11 mouse cellular contexts compared by ENCODE assay signal in genomic region chr14:61011621-61012174, GRCm38 (mm10). TPM values are rescaled to one million over a fixed set of nuclear protein-coding genes. Genes with fewer than 3 reads are reported as not detected.
DNase-seq lines count a peak whose midpoint lies in the region; ATAC-seq lines count a peak whose summit lies in the region.
"Had no signal": no experiment of that assay in that cellular context is flagged by ENCODE, and none has a peak within 500 bp of the region (broad histone marks: within the 10 kb centered on the region; RNA-seq: fewer than 3 reads in every experiment).

No protein-coding gene starts in this region.

- H3K4me3 ChIP-seq in heart, embryonic 11.5 days (ENCODE audit: low read depth, low read length): no peak overlapping the region
- H3K4me3 ChIP-seq in lung, embryonic 16.5 days (ENCODE audit: low read length): no peak overlapping the region
- no peak overlapping the region for H3K4me3 ChIP-seq in forebrain, embryonic 12.5 days (replicated peaks)
- H3K4me3 ChIP-seq in limb, embryonic 13.5 days: no peak overlapping the region
- H3K4me3 ChIP-seq: myocyte had no signal

- 0 out of 2 replicates have a peak overlapping the region, but pooled peaks have one; percentile 72 for H3K27ac ChIP-seq in heart, embryonic 11.5 days (ENCODE audit: low read depth, low read length)
- peak overlapping the region; percentile 55 for H3K27ac ChIP-seq in lung, embryonic 16.5 days (ENCODE audit: low read length)
- H3K27ac ChIP-seq in forebrain, embryonic 12.5 days: peak overlapping the region; percentile 89
- H3K27ac ChIP-seq in limb, embryonic 13.5 days: peak overlapping the region; percentile 15; the same call in 1 of the 2 replicates

- no peaks in the 10 kb centered on the region for H3K9me3 ChIP-seq in heart, embryonic 11.5 days (replicated peaks; ENCODE audit: control insufficient read depth, low read length)
- H3K9me3 ChIP-seq in lung, embryonic 16.5 days (ENCODE audit: control insufficient read depth, low read length): no peaks in the 10 kb centered on the region
- H3K9me3 ChIP-seq in forebrain, embryonic 12.5 days: no peaks in the 10 kb centered on the region
- H3K9me3 ChIP-seq in limb, embryonic 13.5 days: no peaks in the 10 kb centered on the region
- H3K9me3 ChIP-seq: heart, embryonic 10.5 days had no signal

- ATAC-seq in heart, embryonic 11.5 days (replicated peaks; ENCODE audit: insufficient number of reproducible peaks, low FRiP score, low TSS enrichment): no peak
- no peak for ATAC-seq in lung, embryonic 16.5 days (ENCODE audit: low read depth)
- ATAC-seq in forebrain, embryonic 12.5 days (ENCODE audit: low FRiP score): no peak
- ATAC-seq in limb, embryonic 13.5 days (ENCODE audit: low FRiP score, low read depth): no peak

- no peak overlapping the region for H3K4me2 ChIP-seq in heart, embryonic 11.5 days
- no peak overlapping the region for H3K4me2 ChIP-seq in lung, embryonic 16.5 days (ENCODE audit: low read depth, low read length)
- peak overlapping the region; percentile 51 for H3K4me2 ChIP-seq in forebrain, embryonic 12.5 days
- H3K4me2 ChIP-seq in limb, embryonic 13.5 days (replicated peaks): no peak overlapping the region; the same call in 1 of the 2 replicates

- no peaks in the 10 kb centered on the region for H3K27me3 ChIP-seq in heart, embryonic 11.5 days (ENCODE audit: control insufficient read depth, insufficient read depth, low read length)
- no peaks in the 10 kb centered on the region for H3K27me3 ChIP-seq in lung, embryonic 16.5 days (ENCODE audit: control insufficient read depth, insufficient read depth, low read depth, low read length)
- H3K27me3 ChIP-seq in forebrain, embryonic 12.5 days: peaks cover 6% of the 10 kb centered on the region; the same call in 1 of the 2 replicates
- peaks cover 19% of the 10 kb centered on the region for H3K27me3 ChIP-seq in limb, embryonic 13.5 days

- peaks cover 9% of the 10 kb centered on the region; the same call in 1 of the 2 replicates for H3K4me1 ChIP-seq in heart, embryonic 11.5 days (ENCODE audit: control insufficient read depth, insufficient read depth, low read length)
- H3K4me1 ChIP-seq in lung, embryonic 16.5 days (replicated peaks; ENCODE audit: control insufficient read depth, insufficient read depth, low read length): peaks cover 17% of the 10 kb centered on the region
- H3K4me1 ChIP-seq in forebrain, embryonic 12.5 days: peaks cover 43% of the 10 kb centered on the region
- H3K4me1 ChIP-seq in limb, embryonic 13.5 days: peaks cover 28% of the 10 kb centered on the region

- no peak overlapping the region for H3K9ac ChIP-seq in heart, embryonic 11.5 days (ENCODE audit: low read depth, low read length)
- H3K9ac ChIP-seq in lung, embryonic 16.5 days (ENCODE audit: low read length): no peak overlapping the region
- H3K9ac ChIP-seq in forebrain, embryonic 12.5 days: no peak overlapping the region
- no peak overlapping the region for H3K9ac ChIP-seq in limb, embryonic 13.5 days

- 90% methylated on average over 8 of the region's 8 CpGs for WGBS in heart, embryonic 11.5 days (ENCODE audit: insufficient replicate concordance)
- WGBS in lung, embryonic 16.5 days: 84% methylated on average over 8 of the region's 8 CpGs
- WGBS in forebrain, embryonic 12.5 days: 53% methylated on average over 8 of the region's 8 CpGs
- WGBS in limb, embryonic 13.5 days: 94% methylated on average over 8 of the region's 8 CpGs

- no peaks in the 10 kb centered on the region for H3K36me3 ChIP-seq in heart, embryonic 11.5 days (ENCODE audit: control insufficient read depth, insufficient read depth, low read length)
- H3K36me3 ChIP-seq in lung, embryonic 16.5 days (ENCODE audit: control insufficient read depth, insufficient read depth, low read length): no peaks in the 10 kb centered on the region
- no peaks in the 10 kb centered on the region; the same call in 1 of the 2 replicates for H3K36me3 ChIP-seq in forebrain, embryonic 12.5 days (replicated peaks)
- H3K36me3 ChIP-seq in limb, embryonic 13.5 days: no peaks in the 10 kb centered on the region
- H3K36me3 ChIP-seq: heart, embryonic 10.5 days had no signal

- DNase-seq in heart, postnatal 4 days: no peak
- DNase-seq in lung, postnatal 4 days: no peak
- no peak for DNase-seq in frontal cortex, postnatal 10 days (ENCODE audit: low spot score in 2 of 2)
- DNase-seq in embryo, embryonic 11 days: no peak
- DNase-seq: cerebellum, adult 8-10 months had no signal

RNA-seq across cellular contexts. Expression of gene Tnfrsf19, which starts 34.6 kb away (rescaled TPM):
- 29.6 and 30.1 TPM in 2 replicates for polyA plus RNA-seq in heart, embryonic 11.5 days (2014; fragmentation: Nextera tagmentation; extraction: Ambion mirVana)
- 1 to 10 TPM; 6.6 to 7.0 TPM for total RNA-seq in heart, postnatal 4 days (2021)
- 78.2 and 85.0 TPM in 2 replicates for polyA plus RNA-seq in lung, embryonic 16.5 days (2015; fragmentation: Nextera tagmentation; extraction: Ambion mirVana)
- 92.5 and 118 TPM in 2 replicates for polyA plus RNA-seq in forebrain, embryonic 12.5 days (2016; fragmentation: Nextera tagmentation; extraction: Ambion mirVana)
- 42.5 and 51.1 TPM in 2 replicates for polyA plus RNA-seq in limb, embryonic 13.5 days (2015; fragmentation: Nextera tagmentation; extraction: Ambion mirVana)

Comparison
In these comparisons a context has a peak if more than half of its experiments do, and no peak if none do; other contexts are left out.
1. H3K27ac ChIP-seq: peak in every context shown above with its lines; median percentile 89 in forebrain, embryonic 12.5 days; 72 in heart, embryonic 11.5 days; 55 in lung, embryonic 16.5 days; 15 in limb, embryonic 13.5 days.